ENCODE assay signal across 9 mouse cellular contexts in genomic region chr5:142761326-142761983, GRCm38 (mm10). TPM values are rescaled to one million over a fixed set of nuclear protein-coding genes. Genes with fewer than 3 reads are reported as not detected.
A peak's percentile ranks its signal among the peaks of the same experiment; 100 is the strongest.
DNase-seq lines count a peak whose midpoint lies in the region; ATAC-seq lines count a peak whose summit lies in the region.
"Had no signal": no experiment of that assay in that cellular context is flagged by ENCODE, and none has a peak within 500 bp of the region (broad histone marks: within the 10 kb centered on the region; RNA-seq: fewer than 3 reads in every experiment).

No protein-coding gene starts in this region.

- WGBS in forebrain, embryonic 14.5 days = 44% methylated on average over 16 of the region's 16 CpGs
- 49% methylated on average over 16 of the region's 16 CpGs for WGBS in neural tube, embryonic 15.5 days

- ATAC-seq in forebrain, embryonic 14.5 days = peak; percentile 88
- peak; percentile 73 for ATAC-seq in neural tube, embryonic 15.5 days (ENCODE audit: low FRiP score)
- no peak for ATAC-seq in megakaryocyte, adult 5-6 weeks (ENCODE audit: poor library complexity, severe bottlenecking)
- ATAC-seq: liver, postnatal 0 days had no signal

- H3K9me3 ChIP-seq in forebrain, embryonic 14.5 days (replicated peaks; ENCODE audit: control insufficient read depth, low read length) = no peaks in the 10 kb centered on the region
- no peaks in the 10 kb centered on the region for H3K9me3 ChIP-seq in neural tube, embryonic 15.5 days (replicated peaks)

- H3K9ac ChIP-seq in forebrain, embryonic 14.5 days (ENCODE audit: low read length) = peak overlapping the region; percentile 43; the same call in 1 of the 2 replicates
- no peak overlapping the region for H3K9ac ChIP-seq in neural tube, embryonic 15.5 days (replicated peaks)
- H3K9ac ChIP-seq: liver, postnatal 0 days had no signal

- no peak overlapping the region for H3K4me3 ChIP-seq in forebrain, embryonic 14.5 days (ENCODE audit: low read depth, low read length)
- no peak overlapping the region for H3K4me3 ChIP-seq in neural tube, embryonic 15.5 days (replicated peaks)

- peak; percentile 69 for DNase-seq in cerebellum, adult 11 months
- peak; percentile 93 for DNase-seq in forebrain, embryonic 14.5 days (ENCODE audit: low spot score)
- DNase-seq in layer of hippocampus, adult 9-11 months = peak; percentile 89
- DNase-seq in spleen, postnatal 10 days (ENCODE audit: low spot score in 2 of 2) = no peak
- no peak for DNase-seq in retina, embryonic 14.5 days (ENCODE audit: low spot score)
- DNase-seq: heart, postnatal 4 days; liver, postnatal 0 days had no signal

- H3K27me3 ChIP-seq in forebrain, embryonic 14.5 days (replicated peaks; ENCODE audit: control insufficient read depth, insufficient read depth, low read length) = no peaks in the 10 kb centered on the region
- no peaks in the 10 kb centered on the region for H3K27me3 ChIP-seq in neural tube, embryonic 15.5 days (replicated peaks)

- H3K4me2 ChIP-seq in forebrain, embryonic 14.5 days (ENCODE audit: low read length) = peak overlapping the region; percentile 18; the same call in 1 of the 2 replicates
- peak overlapping the region; percentile 17; the same call in 1 of the 2 replicates for H3K4me2 ChIP-seq in neural tube, embryonic 15.5 days

- peak overlapping the region; percentile 87 for H3K27ac ChIP-seq in forebrain, embryonic 14.5 days (ENCODE audit: low read depth, low read length)
- H3K27ac ChIP-seq in neural tube, embryonic 15.5 days (replicated peaks) = peak overlapping the region; percentile 86

- peaks cover 2% of the 10 kb centered on the region; the same call in 1 of the 2 replicates for H3K4me1 ChIP-seq in forebrain, embryonic 14.5 days (ENCODE audit: control insufficient read depth, insufficient read depth, low read length)
- H3K4me1 ChIP-seq in neural tube, embryonic 15.5 days = peaks cover 38% of the 10 kb centered on the region

- H3K36me3 ChIP-seq in forebrain, embryonic 14.5 days (ENCODE audit: control insufficient read depth, insufficient read depth, low read length) = peaks cover 99% of the 10 kb centered on the region
- peaks cover 91% of the 10 kb centered on the region for H3K36me3 ChIP-seq in neural tube, embryonic 15.5 days

RNA-seq across cellular contexts. Expression of gene Tnrc18, which starts 56.0 kb away (rescaled TPM):
- 27.5 and 36.6 TPM in 2 replicates for polyA plus RNA-seq in forebrain, embryonic 14.5 days (2014; fragmentation: Nextera tagmentation; extraction: Ambion mirVana)
- 22.5 and 26.0 TPM in 2 replicates for polyA plus RNA-seq in neural tube, embryonic 15.5 days (2015; fragmentation: Nextera tagmentation; extraction: Ambion mirVana)
- 28.2 and 38.6 TPM in 2 replicates for total RNA-seq in megakaryocyte, adult 5-6 weeks (2015)
- total RNA-seq in megakaryocyte, adult 5-6 weeks (2017) = 20.0 and 20.4 TPM in 2 replicates

Comparison
In these comparisons a context has a peak if more than half of its experiments do, and no peak if none do; other contexts are left out.
1. DNase-seq: peak in cerebellum, adult 11 months (single experiment), forebrain, embryonic 14.5 days (single experiment) and layer of hippocampus, adult 9-11 months (single experiment); none in spleen, postnatal 10 days (0 of 2) and retina, embryonic 14.5 days (single experiment).